Mouse (Mus musculus): ENCODE data around the gene Tbcd.
"Not testable (repeated sequence)": the region's sequence is repeated elsewhere in the genome, so short reads cannot be mapped to it uniquely, and the experiment has no call there.

Gene Tbcd

DNA sequence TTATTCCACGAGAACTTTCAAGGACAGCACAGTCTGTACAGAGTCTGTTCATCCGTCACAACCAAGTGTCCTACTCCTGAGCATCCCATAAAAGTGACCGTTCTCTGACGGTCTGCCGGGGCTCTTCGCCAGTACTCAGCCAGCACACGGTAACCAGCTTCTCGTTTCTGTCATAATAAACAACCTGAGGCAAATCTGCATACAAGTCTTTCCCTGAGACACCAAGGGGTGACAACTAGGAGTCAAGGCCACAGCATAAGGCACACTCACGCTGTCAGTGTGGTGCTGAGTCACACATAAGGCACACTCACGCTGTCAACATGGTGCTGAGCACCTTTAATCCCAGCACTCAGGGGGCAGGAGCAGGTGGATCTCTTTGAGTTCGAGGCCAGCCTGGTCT is 198.9 kb downstream of the Tbcd start:
- no peak for DNase-seq (ENCODE audit: extremely low read depth, insufficient read length, low spot score)

DNA sequence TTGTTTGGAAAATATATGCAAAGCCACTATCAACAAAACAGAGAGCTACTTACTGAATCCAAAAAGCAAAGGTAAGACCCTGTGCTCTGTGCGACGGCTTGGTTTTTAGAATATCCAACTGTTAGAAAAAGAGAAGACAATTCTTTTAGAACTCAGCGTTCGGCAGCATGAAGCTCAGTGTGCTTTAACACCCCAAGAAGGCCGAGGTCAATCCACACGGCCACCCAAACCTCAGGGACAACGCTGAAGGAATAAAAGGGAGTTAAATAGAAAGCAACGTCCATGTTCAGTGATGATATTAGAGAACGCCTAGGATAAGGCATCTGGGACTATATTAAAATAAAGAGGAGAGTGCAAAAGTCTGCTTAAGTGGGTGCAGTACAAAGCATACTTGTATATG is 199.8 kb downstream of the Tbcd start:
- no peak for DNase-seq (ENCODE audit: extremely low read depth, insufficient read length, low spot score)

DNA sequence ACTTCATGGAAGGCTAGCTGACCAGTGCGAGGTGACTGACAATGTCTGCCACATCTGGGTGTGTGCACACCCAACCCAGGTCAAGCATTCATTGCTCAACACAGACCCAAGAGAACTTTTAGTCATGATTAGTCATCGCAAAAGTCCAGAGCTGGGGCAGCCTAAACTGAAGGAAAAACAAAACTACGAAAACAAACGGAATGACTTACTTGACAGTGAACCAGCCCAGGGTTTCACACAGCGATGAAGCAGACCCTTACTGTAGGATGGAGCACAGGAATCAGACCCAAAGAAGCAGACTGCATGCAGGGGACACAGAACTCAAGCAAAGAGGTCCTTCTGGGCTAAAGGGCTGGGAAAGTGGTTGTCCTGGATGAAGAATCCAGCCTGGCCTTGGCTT is 200.2 kb downstream of the Tbcd start:
- peak; percentile 73 for DNase-seq (ENCODE audit: extremely low read depth, insufficient read length, low spot score)

DNA sequence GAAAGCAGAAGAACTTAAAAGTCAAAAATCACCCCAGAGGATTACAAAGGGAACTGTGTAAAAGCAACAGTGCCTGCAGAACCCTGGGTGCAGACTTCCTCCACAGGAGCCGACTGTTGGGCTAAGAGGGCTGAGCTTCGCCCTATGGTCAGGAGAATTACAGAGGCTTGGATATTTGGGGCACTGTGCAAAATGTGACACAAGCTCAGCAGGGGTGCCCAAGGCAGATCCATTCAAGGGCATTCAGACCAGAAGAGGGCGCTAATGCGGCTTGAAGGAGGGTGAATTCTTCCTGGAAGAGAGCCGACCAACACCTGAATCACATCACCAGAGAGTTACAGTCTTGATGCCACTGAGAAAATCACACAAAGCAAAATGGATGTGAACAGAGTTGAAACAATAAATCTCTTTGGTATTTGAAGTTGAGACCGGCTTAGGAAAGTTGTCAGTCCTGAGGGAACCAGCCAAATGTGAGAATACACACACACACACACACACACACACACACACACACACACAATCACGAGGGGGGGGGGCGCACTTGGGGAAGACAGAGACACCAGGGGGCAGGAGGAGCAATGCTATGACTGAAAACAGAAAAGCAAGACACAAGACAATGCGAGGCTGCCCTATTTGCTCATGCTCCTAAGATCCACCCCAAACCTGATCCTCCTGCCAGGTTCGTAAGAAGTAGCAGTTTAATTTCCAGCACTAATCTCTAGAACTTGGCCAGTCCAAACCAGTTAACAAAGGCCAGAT is 201.0 kb downstream of the Tbcd start:
- peak; percentile 55 for DNase-seq (ENCODE audit: extremely low read depth, insufficient read length, low spot score)

GRCm38 (mm10) chr11:121653631-121654030 is 201.9 kb downstream of the Tbcd start:
- DNase-seq (ENCODE audit: extremely low read depth, insufficient read length, low spot score): no peak

GRCm38 (mm10) chr11:121654406-121654945 is 202.7 kb downstream of the Tbcd start:
- DNase-seq (ENCODE audit: extremely low read depth, insufficient read length, low spot score): no peak

DNA sequence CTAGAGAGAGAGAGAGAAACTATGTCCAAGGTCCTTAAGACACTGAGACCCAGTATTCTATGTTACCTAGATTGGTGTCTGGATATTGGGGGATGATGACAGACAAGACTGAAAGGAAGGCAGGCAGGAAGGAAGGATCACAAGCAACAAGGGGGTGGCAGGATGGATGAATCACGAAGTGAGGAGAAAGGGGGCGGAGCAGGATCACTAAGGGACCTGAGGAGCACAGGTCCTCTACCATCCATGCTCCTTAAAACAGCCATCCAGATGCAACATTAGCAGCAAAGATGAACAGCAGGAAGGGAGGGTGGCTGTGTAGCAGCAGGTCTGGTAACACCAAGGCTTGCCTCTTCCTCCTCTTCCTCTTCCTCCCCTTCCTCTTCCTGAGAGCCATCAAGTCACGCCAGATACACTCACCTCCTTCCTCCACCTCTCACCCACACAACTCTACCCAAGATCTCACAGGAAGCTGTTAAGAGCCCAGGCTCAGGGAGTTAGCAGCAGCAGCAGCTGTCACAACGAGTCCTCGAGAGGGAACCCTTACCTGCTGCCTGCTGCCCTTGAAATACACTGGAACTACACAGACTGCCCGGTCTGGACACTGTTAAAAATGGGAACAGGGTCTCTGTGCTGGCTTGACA is 203.5 kb downstream of the Tbcd start:
- no peak for DNase-seq (ENCODE audit: extremely low read depth, insufficient read length, low spot score)

DNA sequence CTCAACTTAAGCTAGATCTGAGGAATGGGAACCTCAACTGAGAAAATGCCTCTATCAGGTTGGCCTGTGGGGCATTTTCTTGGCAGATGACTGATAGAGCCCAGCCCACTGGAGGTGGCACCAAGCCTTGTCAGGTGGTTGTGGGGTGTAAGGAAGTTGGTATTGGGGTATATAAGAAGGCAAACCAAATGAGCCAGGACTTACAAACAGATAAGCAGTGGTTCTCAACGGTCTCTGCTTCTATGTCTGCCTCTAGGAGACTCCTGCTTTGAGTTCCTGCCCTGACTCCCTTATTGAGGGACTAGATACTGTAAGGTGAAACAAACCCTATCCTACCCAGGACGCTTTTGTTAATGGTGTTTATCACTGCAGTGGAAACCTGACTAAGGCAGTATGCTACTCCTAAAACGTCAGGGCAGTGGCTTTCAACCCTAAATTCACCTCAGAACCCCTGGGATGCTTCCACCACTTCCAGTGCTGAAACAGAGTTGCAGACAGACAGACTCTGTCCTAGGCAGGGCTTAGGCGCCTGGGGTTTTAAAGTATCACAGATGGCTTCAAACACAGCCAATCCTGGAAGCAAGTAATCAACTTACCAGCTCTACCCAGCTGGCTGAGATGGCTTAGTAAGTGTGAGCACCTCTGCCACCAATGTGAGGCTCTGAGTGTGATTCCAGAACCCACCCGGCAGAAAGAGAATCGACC is 204.2 kb downstream of the Tbcd start:
- DNase-seq (ENCODE audit: extremely low read depth, insufficient read length, low spot score): no peak

DNA sequence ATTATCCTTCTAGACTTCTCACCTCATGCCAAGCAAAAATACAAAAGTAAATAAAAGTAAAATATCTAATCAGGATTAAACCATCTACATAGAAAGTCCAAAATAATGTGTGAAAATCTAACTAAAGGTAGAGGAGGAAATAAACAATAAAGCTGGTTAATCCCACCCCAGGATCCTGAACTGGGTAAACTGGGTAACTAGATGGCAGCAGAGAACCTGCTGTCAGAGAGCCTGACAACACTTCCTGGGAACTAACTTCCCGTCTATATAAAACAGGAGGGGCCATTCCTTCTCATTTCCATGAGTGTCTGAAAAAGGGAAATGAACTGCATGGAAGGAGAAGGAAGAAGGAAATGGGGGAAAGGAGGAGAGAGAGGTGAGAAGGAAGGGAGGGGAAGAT is 206.4 kb downstream of the Tbcd start:
- DNase-seq (ENCODE audit: extremely low read depth, insufficient read length, low spot score): no peak

- not testable (repeated sequence) for DNase-seq (ENCODE audit: extremely low read depth, insufficient read length, low spot score)
Measured at GRCm38 (mm10) chr11:121660604-121661003, 208.9 kb downstream of the Tbcd start.

- no peak for DNase-seq (ENCODE audit: extremely low read depth, insufficient read length, low spot score)
Measured at GRCm38 (mm10) chr11:121661116-121661515, 209.4 kb downstream of the Tbcd start.
